Mouse (Mus musculus): ENCODE data around the gene Clec3a. TPM values are rescaled to one million over a fixed set of nuclear protein-coding genes. Genes with fewer than 3 reads are reported as not detected.
A peak's percentile ranks its signal among the peaks of the same experiment; 100 is the strongest.

Clec3a gene
- total RNA-seq, 1 experiment = not detected

DNA sequence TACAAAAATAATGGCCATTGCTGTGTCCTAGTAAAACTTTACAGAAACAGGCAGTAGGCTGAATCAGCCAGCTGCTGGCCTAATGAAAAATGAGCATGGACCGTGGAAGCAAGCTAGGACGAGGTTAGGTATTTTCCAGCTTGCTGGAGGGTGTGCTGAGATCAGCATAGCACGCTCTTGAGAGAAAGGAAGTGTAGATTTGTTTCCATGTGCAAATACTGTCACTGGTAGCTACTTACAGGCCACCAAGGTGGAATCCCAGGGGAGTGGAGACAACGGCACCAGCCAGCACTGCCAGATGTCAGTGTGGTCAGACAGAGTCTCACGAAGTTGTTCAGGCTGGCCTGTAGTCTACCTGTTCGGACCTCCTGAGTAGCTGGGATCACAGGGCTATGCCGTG lies 29.0 kb downstream of the Clec3a start:
- TF ChIP-seq MAFK (IDR thresholded peaks at IDR 0.05; ENCODE audit: insufficient read depth, low read depth, low read length) = no peak
- no peak for DNase-seq (ENCODE audit: low read depth, low spot score)
- Histone ChIP-seq H3K4me1 (ENCODE audit: control insufficient read depth in 2 of 2, insufficient read depth in 2 of 2, low read length in 2 of 2, poor library complexity in 1 of 2) (no peaks in the 10 kb centered on the region), H3K4me3 (ENCODE audit: insufficient read depth in 1 of 2, low read depth in 1 of 2, low read length in 2 of 2, poor library complexity in 1 of 2, severe bottlenecking in 1 of 2) (no peak overlapping the region), H3K27ac (ENCODE audit: insufficient read depth, low read depth, low read length, poor library complexity, severe bottlenecking) (no peak overlapping the region), H3K9me3 (ENCODE audit: control insufficient read depth, insufficient read depth, low read depth, low read length) (no peaks in the 10 kb centered on the region), H3K36me3 (ENCODE audit: control insufficient read depth, insufficient read depth, low read length, poor library complexity, severe bottlenecking) (peaks cover 10% of the 10 kb centered on the region), H3K9ac (ENCODE audit: insufficient read depth, low read depth, low read length, poor library complexity, severe bottlenecking) (no peak overlapping the region)
- in situ Hi-C loops (cut with MboI; ENCODE audit: low sequenced_read_pairs in 2 of 2, unreplicated experiment in 2 of 2) = no loop called here

DNA sequence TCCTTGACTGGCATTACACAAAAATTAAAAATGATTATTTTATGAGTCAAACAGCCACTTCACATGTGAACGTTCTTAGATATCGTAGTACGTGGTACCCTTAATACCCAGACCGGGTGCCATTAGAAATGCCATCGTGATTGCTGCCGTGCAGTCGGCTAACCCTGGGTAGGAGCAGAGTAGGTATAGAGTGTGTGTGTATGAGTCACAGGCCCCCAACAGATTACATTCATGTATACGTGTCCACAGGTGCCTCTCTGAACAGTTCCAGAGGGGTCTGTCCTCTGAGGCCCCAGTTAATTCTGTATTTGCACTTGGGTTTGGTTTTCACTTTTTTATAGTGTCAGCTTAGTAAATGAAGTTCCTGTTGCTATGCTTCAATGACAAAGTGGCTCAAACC lies 34.4 kb downstream of the Clec3a start:
- peaks cover 10% of the 10 kb centered on the region for H3K36me3 ChIP-seq (ENCODE audit: control insufficient read depth, insufficient read depth, low read length, poor library complexity, severe bottlenecking)
- H3K4me1 ChIP-seq (ENCODE audit: control insufficient read depth in 2 of 2, insufficient read depth in 2 of 2, low read length in 2 of 2, poor library complexity in 1 of 2) = no peaks in the 10 kb centered on the region
- no peak overlapping the region for H3K27ac ChIP-seq (ENCODE audit: insufficient read depth, low read depth, low read length, poor library complexity, severe bottlenecking)
- DNase-seq (ENCODE audit: low read depth, low spot score) = no peak
- TF ChIP-seq ZC3H11A (IDR thresholded peaks at IDR 0.05; ENCODE audit: borderline replicate concordance, low read depth, low read length) (no peak), MAFK (IDR thresholded peaks at IDR 0.05; ENCODE audit: insufficient read depth, low read depth, low read length) (no peak), HCFC1 (IDR thresholded peaks at IDR 0.05; ENCODE audit: borderline replicate concordance, insufficient read depth, low read length) (no peak), CHD2 (IDR thresholded peaks at IDR 0.05; ENCODE audit: low read depth, low read length) (no peak), ZNF384 (IDR thresholded peaks at IDR 0.05; ENCODE audit: low read depth, low read length) (no peak)
- H3K9ac ChIP-seq (ENCODE audit: insufficient read depth, low read depth, low read length, poor library complexity, severe bottlenecking) = no peak overlapping the region
- H3K9me3 ChIP-seq (ENCODE audit: control insufficient read depth, insufficient read depth, low read depth, low read length) = no peaks in the 10 kb centered on the region
- no peak overlapping the region for H3K4me3 ChIP-seq (ENCODE audit: insufficient read depth in 1 of 2, low read depth in 1 of 2, low read length in 2 of 2, poor library complexity in 1 of 2, severe bottlenecking in 1 of 2)
- in situ Hi-C loops (cut with MboI; ENCODE audit: low sequenced_read_pairs in 2 of 2, unreplicated experiment in 2 of 2) = no loop called here

DNA sequence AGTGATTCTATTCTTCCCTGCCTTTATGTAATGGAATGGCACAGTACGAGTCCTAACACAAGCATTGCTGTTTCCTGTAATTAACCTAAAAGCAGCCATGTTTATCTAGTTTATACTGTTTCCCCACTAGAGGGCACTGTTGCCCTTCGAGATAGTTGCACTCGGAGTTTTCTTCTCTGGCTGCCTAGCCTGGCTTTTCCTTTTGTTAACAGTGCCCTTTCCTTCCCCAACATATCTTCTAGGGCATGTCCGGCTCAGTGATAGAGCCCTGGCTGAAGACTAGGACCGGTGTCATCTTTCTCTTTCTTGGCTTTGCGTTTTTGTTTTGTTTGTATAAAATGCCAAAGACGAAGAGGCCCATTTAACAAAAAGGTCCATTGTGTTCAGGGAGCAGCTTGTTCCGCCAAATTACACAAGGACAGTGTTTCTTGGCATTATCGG lies 34.9 kb downstream of the Clec3a start:
- H3K9me3 ChIP-seq (ENCODE audit: control insufficient read depth, insufficient read depth, low read depth, low read length) = no peaks in the 10 kb centered on the region
- TF ChIP-seq MAFK (IDR thresholded peaks at IDR 0.05; ENCODE audit: insufficient read depth, low read depth, low read length) (no peak), ZC3H11A (IDR thresholded peaks at IDR 0.05; ENCODE audit: borderline replicate concordance, low read depth, low read length) (no peak), CHD2 (IDR thresholded peaks at IDR 0.05; ENCODE audit: low read depth, low read length) (no peak), ZNF384 (IDR thresholded peaks at IDR 0.05; ENCODE audit: low read depth, low read length) (no peak), HCFC1 (IDR thresholded peaks at IDR 0.05; ENCODE audit: borderline replicate concordance, insufficient read depth, low read length) (no peak)
- peak; percentile 66 for DNase-seq (ENCODE audit: low read depth, low spot score)
- H3K4me3 ChIP-seq (ENCODE audit: insufficient read depth in 1 of 2, low read depth in 1 of 2, low read length in 2 of 2, poor library complexity in 1 of 2, severe bottlenecking in 1 of 2) = no peak overlapping the region
- no peak overlapping the region for H3K27ac ChIP-seq (ENCODE audit: insufficient read depth, low read depth, low read length, poor library complexity, severe bottlenecking)
- no peaks in the 10 kb centered on the region for H3K4me1 ChIP-seq (ENCODE audit: control insufficient read depth in 2 of 2, insufficient read depth in 2 of 2, low read length in 2 of 2, poor library complexity in 1 of 2)
- no peak overlapping the region for H3K9ac ChIP-seq (ENCODE audit: insufficient read depth, low read depth, low read length, poor library complexity, severe bottlenecking)
- in situ Hi-C loops (cut with MboI; ENCODE audit: low sequenced_read_pairs in 2 of 2, unreplicated experiment in 2 of 2) = no loop called here
- H3K36me3 ChIP-seq (ENCODE audit: control insufficient read depth, insufficient read depth, low read length, poor library complexity, severe bottlenecking) = peaks cover 10% of the 10 kb centered on the region

DNA sequence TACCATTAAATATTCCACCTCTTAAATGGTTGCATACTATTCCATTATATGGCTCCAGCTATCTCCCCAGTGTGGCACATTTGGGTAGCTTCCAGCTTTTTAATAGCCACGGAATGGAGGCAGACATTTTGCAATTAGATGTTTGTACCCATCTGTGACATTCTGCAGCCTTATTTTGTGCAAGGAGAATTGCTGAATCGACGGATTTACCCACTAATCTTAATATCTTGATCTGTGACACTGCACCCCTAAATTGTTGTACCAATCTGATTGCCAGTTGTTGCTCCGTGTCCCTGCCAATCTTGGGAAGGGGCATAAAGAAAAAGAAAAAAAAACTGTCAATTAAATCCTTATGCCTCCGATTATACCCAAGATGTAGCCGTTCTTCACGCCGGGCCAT lies 37.4 kb downstream of the Clec3a start:
- TF ChIP-seq MAFK (IDR thresholded peaks at IDR 0.05; ENCODE audit: insufficient read depth, low read depth, low read length) = peak; percentile 83
- TF ChIP-seq CHD2 (IDR thresholded peaks at IDR 0.05; ENCODE audit: low read depth, low read length) = no peak
- Histone ChIP-seq H3K4me1 (ENCODE audit: control insufficient read depth in 2 of 2, insufficient read depth in 2 of 2, low read length in 2 of 2, poor library complexity in 1 of 2) (no peaks in the 10 kb centered on the region), H3K27ac (ENCODE audit: insufficient read depth, low read depth, low read length, poor library complexity, severe bottlenecking) (no peak overlapping the region), H3K36me3 (ENCODE audit: control insufficient read depth, insufficient read depth, low read length, poor library complexity, severe bottlenecking) (no peaks in the 10 kb centered on the region; the same call in 1 of the 2 replicates), H3K9me3 (ENCODE audit: control insufficient read depth, insufficient read depth, low read depth, low read length) (no peaks in the 10 kb centered on the region), H3K4me3 (ENCODE audit: insufficient read depth in 1 of 2, low read depth in 1 of 2, low read length in 2 of 2, poor library complexity in 1 of 2, severe bottlenecking in 1 of 2) (no peak overlapping the region), H3K9ac (ENCODE audit: insufficient read depth, low read depth, low read length, poor library complexity, severe bottlenecking) (no peak overlapping the region)
- no peak for DNase-seq (ENCODE audit: low read depth, low spot score)
- in situ Hi-C loops (cut with MboI; ENCODE audit: low sequenced_read_pairs in 2 of 2, unreplicated experiment in 2 of 2) = no loop called here

DNA sequence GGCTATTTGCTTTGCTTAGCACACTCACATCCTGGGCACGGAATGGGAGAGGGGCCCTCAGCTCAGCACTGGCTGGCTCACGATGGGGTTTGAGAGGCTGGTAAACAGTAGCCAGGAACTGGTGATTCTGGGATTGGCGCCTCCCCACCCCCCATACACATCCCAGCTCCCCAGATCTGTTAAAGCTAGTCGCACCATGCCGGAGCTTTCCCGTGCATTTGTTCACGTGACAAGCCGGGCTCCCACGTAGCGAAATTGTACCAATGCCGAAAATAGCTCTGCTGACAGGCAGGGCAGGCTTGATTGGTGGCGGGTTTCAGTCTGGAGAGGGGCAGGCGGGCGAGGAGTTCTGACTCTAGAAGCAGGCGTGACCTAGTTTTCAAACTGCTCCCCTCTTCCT lies 38.1 kb downstream of the Clec3a start:
- Histone ChIP-seq H3K36me3 (ENCODE audit: control insufficient read depth, insufficient read depth, low read length, poor library complexity, severe bottlenecking) (no peaks in the 10 kb centered on the region; the same call in 1 of the 2 replicates), H3K9me3 (ENCODE audit: control insufficient read depth, insufficient read depth, low read depth, low read length) (no peaks in the 10 kb centered on the region), H3K9ac (ENCODE audit: insufficient read depth, low read depth, low read length, poor library complexity, severe bottlenecking) (peak overlapping the region; percentile 38), H3K4me1 (ENCODE audit: control insufficient read depth in 2 of 2, insufficient read depth in 2 of 2, low read length in 2 of 2, poor library complexity in 1 of 2) (no peaks in the 10 kb centered on the region), H3K4me3 (ENCODE audit: insufficient read depth in 1 of 2, low read depth in 1 of 2, low read length in 2 of 2, poor library complexity in 1 of 2, severe bottlenecking in 1 of 2) (peak overlapping the region; percentile 23 to 51; a peak in 3 of 4 replicates), H3K27ac (ENCODE audit: insufficient read depth, low read depth, low read length, poor library complexity, severe bottlenecking) (no peak overlapping the region)
- DNase-seq (ENCODE audit: low read depth, low spot score) = no peak
- in situ Hi-C loops (cut with MboI; ENCODE audit: low sequenced_read_pairs in 2 of 2, unreplicated experiment in 2 of 2) = no loop called here
- TF ChIP-seq MAFK (IDR thresholded peaks at IDR 0.05; ENCODE audit: insufficient read depth, low read depth, low read length) (no peak), CHD2 (IDR thresholded peaks at IDR 0.05; ENCODE audit: low read depth, low read length) (no peak), ZC3H11A (IDR thresholded peaks at IDR 0.05; ENCODE audit: borderline replicate concordance, low read depth, low read length) (no peak), HCFC1 (IDR thresholded peaks at IDR 0.05; ENCODE audit: borderline replicate concordance, insufficient read depth, low read length) (no peak), ZNF384 (IDR thresholded peaks at IDR 0.05; ENCODE audit: low read depth, low read length) (no peak)

Measured in ES-E14 (cell line).